Mouse (Mus musculus) thymus, adult 18-20 months (tissue): ENCODE results near the gene Syt16.

Source experiments
- DNase-seq, 2 experiments: peaks; one replicate each; pipeline ENCODE4 v3.0.0; 2022; ENCODE audit warnings: mixed read lengths in 2 of 2

Gene Syt16

GRCm38 (mm10) chr12:74014739-74015270, 17.3 kb downstream of the Syt16 start:
- no peak for DNase-seq

DNA sequence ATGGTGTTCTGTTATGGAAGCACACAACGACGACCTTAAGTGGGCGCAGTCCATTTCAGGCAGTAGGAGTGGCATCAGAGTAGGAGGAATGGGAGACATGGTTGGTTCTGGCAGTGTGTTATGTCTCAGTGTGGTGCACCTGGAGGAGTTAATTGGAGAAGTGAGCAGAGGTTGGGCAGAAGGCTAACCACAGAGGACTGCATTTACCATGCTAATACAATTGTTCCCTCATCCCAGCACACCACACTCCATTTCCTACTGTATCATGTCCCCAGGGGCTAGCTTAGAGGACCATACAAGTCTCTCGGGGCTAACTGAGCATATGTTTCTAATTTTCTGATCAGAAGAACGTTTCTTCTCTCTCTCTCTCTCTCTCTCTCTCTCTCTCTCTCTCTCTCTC, 18.0 kb downstream of the Syt16 start:
- no peak for DNase-seq

DNA sequence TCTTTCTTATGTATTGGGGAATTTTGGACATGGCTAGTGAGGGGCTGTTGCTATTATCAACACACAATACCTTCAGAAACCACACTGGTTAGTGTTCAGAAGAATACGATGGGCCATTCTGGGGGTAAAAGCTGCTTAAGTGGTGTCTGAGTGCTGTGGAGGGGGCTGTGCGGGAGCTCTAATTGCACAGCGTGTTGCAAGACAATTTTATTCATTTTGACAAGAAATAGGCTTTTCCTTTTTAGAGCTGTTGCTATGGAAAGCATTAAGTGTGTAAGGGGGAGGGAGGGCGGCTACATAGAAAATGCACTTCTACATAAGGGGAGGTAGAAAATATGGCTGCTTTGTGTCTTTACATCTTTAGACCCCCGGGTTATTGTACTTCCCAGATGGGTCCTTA, 25.8 kb downstream of the Syt16 start:
- no peak for DNase-seq

GRCm38 (mm10) chr12:74024912-74025311, 27.5 kb downstream of the Syt16 start:
- DNase-seq: no peak

- no peak for DNase-seq
Measured at GRCm38 (mm10) chr12:74043225-74043624, 45.8 kb downstream of the Syt16 start.

GRCm38 (mm10) chr12:74043755-74044154, 46.3 kb downstream of the Syt16 start:
- no peak for DNase-seq

GRCm38 (mm10) chr12:74044241-74044640, 46.8 kb downstream of the Syt16 start:
- DNase-seq: no peak

- DNase-seq: no peak
Measured at GRCm38 (mm10) chr12:74055336-74055931, 58.0 kb downstream of the Syt16 start.

DNA sequence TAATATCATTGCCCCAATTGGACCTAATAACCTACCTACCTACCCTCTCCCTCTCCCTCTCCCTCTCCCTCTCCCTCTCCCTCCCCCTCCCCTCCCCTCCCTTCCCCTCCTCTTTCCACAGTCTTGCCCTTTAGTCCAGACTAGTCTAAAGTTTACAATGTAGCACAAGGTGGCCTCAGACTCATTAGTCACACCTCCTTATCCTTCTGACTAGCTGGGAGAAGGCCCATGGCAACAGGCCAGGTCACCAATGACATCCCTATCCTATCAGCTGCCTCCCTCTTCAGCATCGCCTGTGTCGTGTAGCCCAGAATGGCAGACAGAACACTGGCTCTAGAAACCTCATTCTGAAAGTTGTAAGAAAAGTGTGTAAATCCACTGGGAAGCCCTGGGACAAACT, 58.7 kb downstream of the Syt16 start:
- no peak for DNase-seq

DNA sequence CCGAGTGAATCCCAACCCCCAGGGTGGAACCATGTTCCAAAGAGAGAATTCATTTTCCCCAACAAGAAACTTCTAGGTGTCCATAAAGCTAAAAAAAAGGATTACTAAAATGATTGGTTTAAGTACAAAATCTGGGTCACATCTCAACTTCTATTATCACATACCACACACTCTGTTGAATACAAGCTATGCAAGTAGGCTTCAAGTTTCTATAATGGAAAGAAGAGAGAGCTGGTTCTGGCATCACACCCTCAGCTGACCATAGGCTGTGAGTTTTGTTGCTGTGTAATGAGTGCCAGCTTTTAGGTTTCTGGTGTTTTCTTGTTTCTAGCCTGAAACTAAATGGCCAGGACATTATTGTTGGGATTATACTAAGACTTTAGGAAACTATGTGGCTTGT, 65.1 kb downstream of the Syt16 start:
- DNase-seq: no peak

- DNase-seq: no peak
Measured at GRCm38 (mm10) chr12:74068912-74069311, 71.5 kb downstream of the Syt16 start.

DNA sequence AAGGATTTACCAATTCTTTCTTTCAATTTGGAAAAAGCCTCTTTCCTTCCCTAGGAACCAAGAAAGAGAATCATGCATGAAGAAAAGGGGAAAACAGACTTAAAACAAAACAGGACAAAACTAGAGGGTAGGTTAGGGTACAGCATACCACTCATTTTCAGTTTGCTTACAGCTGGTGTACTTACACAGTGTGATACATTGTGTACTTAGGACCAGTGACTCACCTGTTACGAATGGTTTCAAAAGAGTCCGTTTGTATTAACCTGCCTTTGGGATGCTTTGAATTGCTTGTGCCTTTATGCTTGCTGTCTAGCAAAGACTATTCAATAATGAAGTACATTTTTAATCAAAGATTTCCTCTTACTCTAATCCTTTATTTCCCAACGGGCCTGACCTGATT, 78.1 kb downstream of the Syt16 start:
- DNase-seq: no peak

DNA sequence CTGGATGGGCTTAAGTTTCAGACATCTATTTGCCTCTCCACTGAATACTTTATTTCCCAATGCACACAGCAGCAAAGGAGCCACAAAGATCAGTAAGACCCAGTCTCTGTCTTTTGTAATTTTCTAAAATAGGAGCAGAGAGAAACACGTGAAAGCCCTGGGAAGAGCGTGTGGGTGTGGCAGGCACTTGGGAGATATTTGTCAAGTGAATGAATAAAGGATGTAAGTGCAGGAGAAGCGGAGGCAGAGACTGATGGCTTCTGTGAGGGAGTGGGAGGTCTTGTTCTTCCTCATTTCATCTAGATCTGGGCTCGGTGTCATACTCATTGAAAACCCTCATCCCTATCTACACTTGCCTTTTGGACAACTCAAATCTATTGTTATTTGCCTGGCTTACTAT, 78.6 kb downstream of the Syt16 start:
- DNase-seq: no peak

DNA sequence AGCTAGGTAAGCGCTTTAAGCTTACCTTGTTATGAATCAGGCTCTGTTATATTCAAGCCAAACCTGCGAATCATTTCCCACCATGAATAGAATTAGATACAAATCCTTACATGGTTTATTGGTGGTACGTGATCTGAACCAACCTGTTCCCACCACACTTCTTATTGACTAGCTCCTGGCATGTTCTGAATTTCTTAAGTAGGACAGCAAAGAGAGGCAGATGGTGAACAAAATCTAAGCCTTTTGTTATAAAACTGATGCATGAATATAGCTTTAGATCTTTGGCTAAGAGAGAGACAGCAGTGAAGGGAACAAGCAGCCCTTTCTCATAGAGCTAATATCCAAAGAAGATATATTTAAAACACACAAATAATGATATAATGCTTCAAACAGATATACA, 83.7 kb downstream of the Syt16 start:
- no peak for DNase-seq

DNA sequence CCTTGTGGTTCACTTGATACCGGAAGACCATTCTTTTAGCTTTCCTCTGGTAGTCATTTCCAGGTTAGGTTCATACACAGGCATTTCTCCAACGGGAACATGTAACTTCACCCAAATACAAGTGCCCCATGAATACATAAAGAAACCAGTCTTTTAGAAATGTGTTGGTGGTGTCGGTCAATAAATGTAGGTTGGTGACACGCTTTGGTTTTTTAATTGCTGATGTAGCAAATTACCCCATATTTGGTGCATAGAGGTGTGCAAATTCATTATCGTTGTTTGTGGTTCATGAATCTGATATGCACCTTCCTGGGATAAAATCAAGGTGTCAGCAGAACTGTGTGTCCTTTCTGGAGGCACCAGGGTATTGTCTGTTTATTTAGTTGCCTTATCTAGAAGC, 86.9 kb downstream of the Syt16 start:
- no peak for DNase-seq

GRCm38 (mm10) chr12:74087086-74087485, 89.6 kb downstream of the Syt16 start:
- no peak for DNase-seq

DNA sequence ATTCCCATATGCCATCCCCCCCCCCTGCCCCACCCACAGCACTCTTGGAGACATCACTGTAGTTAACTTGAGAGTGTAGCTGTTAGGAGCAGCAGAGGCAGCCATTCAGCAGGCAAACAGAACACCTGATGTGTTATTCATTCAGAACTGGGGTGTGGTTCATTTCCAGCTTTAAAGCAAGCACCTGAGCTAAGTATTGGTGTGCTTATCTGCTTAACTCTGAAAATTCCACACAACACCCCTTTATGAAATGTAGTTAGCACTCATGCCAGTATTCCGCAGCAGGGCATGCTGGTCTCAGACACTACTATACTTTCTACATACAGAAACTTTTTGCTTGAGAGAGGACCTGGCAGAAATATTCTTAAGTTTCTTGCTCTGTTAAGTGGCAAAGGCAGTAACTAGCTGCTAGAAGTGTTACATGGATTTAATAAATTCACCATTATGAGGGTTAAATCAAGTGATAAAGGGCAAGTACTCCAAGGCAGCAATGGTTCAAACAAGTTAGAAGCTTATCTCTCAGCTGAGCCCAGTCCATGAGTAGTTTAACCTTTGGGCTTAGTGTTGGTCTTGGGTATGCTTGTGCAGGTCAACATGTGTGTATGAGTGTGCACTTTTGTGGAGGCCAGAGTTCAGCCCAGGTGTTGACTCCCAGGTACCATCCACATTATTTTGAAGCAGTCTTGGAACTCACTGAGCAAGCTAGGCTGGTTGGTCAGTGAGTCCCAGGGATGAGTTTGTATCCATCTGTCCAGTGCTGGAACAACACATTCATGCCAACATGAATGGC, 92.1 kb downstream of the Syt16 start:
- DNase-seq: no peak

DNA sequence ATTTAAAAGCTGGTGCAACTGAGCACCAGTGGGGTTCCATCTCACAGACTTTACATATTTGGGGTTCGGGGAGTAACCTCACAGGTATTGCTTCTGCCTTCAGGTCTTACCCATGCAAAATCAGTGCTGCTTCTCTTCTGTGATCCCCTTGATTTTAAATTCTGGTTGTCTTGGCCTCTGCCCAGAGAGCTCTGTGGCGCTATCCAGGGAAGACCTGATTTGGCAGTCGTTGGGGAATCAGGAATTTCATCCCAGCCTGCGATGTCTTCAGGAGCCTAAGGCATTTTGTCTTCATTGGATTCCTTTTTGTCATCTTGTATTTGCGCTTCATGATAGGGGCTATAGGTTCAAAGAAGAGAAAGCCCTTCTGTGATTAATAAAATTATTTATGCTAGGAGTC, 95.1 kb downstream of the Syt16 start:
- DNase-seq: no peak

DNA sequence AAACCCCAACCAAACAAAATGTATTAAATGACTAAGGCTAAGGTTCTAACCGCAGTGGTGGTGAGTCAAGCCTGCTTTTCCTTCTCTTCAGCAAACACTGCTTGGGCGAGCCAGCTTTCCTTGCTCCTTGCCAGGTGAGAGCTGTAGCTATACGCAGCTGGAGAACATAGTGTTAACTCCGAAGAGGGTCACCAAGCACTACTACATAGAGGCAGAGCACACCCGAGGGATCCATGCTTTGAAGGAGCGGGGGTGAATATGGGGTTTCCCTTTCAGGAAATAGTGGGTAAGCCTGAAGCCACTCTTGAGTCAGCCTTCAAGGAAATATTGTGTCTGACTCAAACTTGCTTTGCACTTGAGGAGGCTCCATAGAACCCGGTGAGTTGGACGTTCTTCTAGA, 95.6 kb downstream of the Syt16 start:
- no peak for DNase-seq

DNA sequence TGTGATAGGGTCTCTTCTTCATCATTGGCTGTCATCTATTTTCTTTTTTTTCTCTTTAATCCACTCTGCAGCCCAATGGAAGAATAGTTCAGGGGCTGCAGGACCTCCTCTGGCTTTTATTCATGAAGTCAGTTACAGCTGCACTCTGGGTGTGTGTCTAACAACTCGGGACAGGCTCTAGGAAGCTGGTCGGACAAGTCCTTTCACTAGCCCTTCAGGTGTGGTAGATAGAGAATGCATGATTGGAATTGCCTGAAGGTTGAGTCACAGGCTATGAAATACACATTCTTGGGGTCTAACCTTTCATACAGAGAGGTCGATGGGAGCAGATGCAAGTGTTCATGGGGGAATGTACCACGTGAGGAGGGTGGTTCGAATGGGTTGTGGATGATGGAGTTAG, 97.2 kb downstream of the Syt16 start:
- DNase-seq: no peak

DNA sequence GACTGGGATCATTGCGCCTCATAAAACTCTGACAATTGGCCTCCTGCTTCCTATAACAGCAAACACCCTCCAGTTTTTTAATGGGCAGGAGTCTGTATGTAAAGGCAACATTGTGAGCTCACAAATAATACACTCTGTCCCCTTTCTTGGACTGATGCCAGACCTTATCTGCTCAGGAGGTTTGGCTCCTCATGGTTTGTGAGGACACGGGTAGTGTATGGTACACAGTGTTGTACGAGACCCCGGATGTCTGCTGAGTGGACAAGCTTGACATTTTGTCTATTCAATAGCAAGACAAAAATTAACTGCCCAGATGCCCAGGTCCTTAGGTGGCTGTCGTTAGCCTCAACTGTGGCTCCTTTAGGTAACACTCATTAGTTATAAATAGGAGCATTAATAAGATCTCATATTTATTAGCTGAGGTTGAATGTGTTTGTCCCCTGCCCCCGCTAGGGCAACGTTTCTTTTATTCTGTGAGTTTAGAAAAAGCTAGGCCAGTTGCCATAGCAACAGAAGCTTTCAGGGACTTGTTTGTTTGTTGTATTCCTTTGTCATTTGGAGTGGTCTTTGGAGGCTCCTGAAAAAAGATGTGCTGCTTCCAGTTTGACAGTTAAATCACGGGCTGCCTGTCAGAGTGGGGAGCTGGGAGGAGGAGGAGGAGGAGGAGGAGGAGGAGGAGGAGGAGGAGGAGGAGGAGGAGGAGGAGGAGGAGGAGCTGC, 101.3 kb downstream of the Syt16 start:
- no peak for DNase-seq

- no peak for DNase-seq
Measured at GRCm38 (mm10) chr12:74105811-74106513, 108.5 kb downstream of the Syt16 start.

GRCm38 (mm10) chr12:74108663-74109081, 111.2 kb downstream of the Syt16 start:
- DNase-seq: no peak
